In the genomic region with DNA sequence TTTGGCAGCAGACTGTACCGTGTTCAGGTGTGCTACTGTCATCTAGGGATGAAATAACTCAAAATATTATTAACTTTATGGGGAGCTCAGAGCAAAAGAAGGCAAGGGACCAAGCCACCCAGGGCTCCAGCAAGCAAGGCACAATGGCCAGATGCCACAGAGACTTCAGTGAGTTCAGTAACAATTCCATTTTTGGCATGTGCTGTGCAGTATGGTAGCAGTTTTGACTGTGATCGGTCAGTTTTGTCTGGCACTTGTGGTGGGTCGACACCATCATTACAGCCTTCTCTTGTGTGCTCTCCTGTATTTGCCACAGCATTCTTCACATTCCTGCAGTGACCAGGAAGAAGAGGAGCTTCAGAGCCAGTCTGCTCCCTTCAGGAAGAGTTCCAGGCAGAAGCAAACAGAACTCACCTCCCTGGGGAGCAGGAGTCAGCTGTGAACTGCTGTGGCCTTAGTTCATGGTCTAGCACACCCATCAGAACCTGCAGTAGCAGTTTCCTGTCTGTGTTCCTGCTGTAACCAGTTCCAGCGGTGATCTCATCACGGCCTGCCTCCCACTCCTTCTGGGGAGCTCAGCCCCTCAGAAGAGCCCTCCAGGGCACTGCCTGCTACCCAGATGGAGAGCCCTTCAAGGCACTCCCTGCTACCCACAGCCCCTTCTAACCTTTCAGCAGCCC, we compare ENCODE assay signal across 8 mouse cellular contexts. TPM values are rescaled to one million over a fixed set of nuclear protein-coding genes. Genes with fewer than 3 reads are reported as not detected.
DNase-seq lines count a peak whose midpoint lies in the region; ATAC-seq and TF ChIP-seq lines count a peak whose summit lies in the region.

No protein-coding gene starts in this region.

- TF ChIP-seq POLR2A in embryonic fibroblast, embryonic 13.5 days (IDR thresholded peaks at IDR 0.05; ENCODE audit: low read depth, low read length) = no peak
- no peak for TF ChIP-seq POLR2A in cerebellum, adult 2 months (IDR thresholded peaks at IDR 0.05; ENCODE audit: borderline replicate concordance, insufficient read depth, low read length)

- peak; percentile 38; the same call in 1 of the 2 replicates for ATAC-seq in intestine, embryonic 16.5 days
- peak; percentile 53 for ATAC-seq in lung, postnatal 0 days

- H3K36me3 ChIP-seq in intestine, embryonic 16.5 days (ENCODE audit: control insufficient read depth, insufficient read depth, low read length) = no peaks in the 10 kb centered on the region
- no peaks in the 10 kb centered on the region for H3K36me3 ChIP-seq in lung, postnatal 0 days (ENCODE audit: insufficient read depth, low read length)

- no peaks in the 10 kb centered on the region for H3K27me3 ChIP-seq in intestine, embryonic 16.5 days (replicated peaks; ENCODE audit: control insufficient read depth, insufficient read depth, low read length)
- H3K27me3 ChIP-seq in lung, postnatal 0 days (replicated peaks; ENCODE audit: insufficient read depth, low read length) = no peaks in the 10 kb centered on the region
- no peaks in the 10 kb centered on the region for H3K27me3 ChIP-seq in cerebellum, adult 2 months (ENCODE audit: control insufficient read depth, insufficient read depth, low read length)

- DNase-seq in adrenal gland, adult (ENCODE audit: inconsistent age in 2 of 2, low spot score in 1 of 2) = peak; percentile 29 to 61
- DNase-seq in adrenal gland, postnatal 25 days = no peak
- DNase-seq in lung, postnatal 0 days (ENCODE audit: low spot score) = peak; percentile 67
- DNase-seq in urinary bladder, postnatal 25 days (ENCODE audit: low spot score) = no peak
- no peak for DNase-seq in layer of hippocampus, adult 2 months (ENCODE audit: low spot score in 2 of 2)
- no peak for DNase-seq in cerebellum, adult 2 months

- peak; percentile 77 for TF ChIP-seq EP300 in lung, postnatal 0 days (IDR thresholded peaks at IDR 0.05)

- WGBS in intestine, embryonic 16.5 days = 42% methylated on average over 5 of the region's 5 CpGs
- 14% methylated on average over 5 of the region's 5 CpGs for WGBS in lung, postnatal 0 days
- 61% methylated on average over 5 of the region's 5 CpGs for WGBS in cerebellum, adult 2 months

- H3K4me2 ChIP-seq in intestine, embryonic 16.5 days (ENCODE audit: low read depth, low read length) = no peak overlapping the region
- no peak overlapping the region for H3K4me2 ChIP-seq in lung, postnatal 0 days (replicated peaks; ENCODE audit: low read depth, low read length)

- TF ChIP-seq CTCF in embryonic fibroblast, embryonic 13.5 days (IDR thresholded peaks at IDR 0.05; ENCODE audit: borderline replicate concordance, insufficient read depth, low read length) = no peak
- TF ChIP-seq CTCF in lung, postnatal 0 days (IDR thresholded peaks at IDR 0.05) = no peak
- no peak for TF ChIP-seq CTCF in layer of hippocampus, adult 2 months (conservative IDR thresholded peaks at IDR 0.05)
- no peak for TF ChIP-seq CTCF in cerebellum, adult 2 months (IDR thresholded peaks at IDR 0.05; ENCODE audit: borderline replicate concordance, insufficient read depth, low read depth, low read length)

- peaks cover 16% of the 10 kb centered on the region for H3K4me1 ChIP-seq in embryonic fibroblast, embryonic 13.5 days (ENCODE audit: control insufficient read depth, insufficient read depth, low read length)
- peaks cover 8% of the 10 kb centered on the region; the same call in 1 of the 2 replicates for H3K4me1 ChIP-seq in intestine, embryonic 16.5 days (ENCODE audit: control insufficient read depth, insufficient read depth, low read length)
- peaks cover 18% of the 10 kb centered on the region; the same call in 1 of the 2 replicates for H3K4me1 ChIP-seq in lung, postnatal 0 days (ENCODE audit: insufficient read depth, low read depth, low read length)
- no peaks in the 10 kb centered on the region for H3K4me1 ChIP-seq in cerebellum, adult 2 months (ENCODE audit: control insufficient read depth, insufficient read depth, low read length)

- no peaks in the 10 kb centered on the region for H3K9me3 ChIP-seq in intestine, embryonic 16.5 days (ENCODE audit: control insufficient read depth, low read length)
- no peaks in the 10 kb centered on the region for H3K9me3 ChIP-seq in lung, postnatal 0 days (ENCODE audit: low read length)

- no peak overlapping the region for H3K4me3 ChIP-seq in embryonic fibroblast, embryonic 13.5 days (ENCODE audit: insufficient read depth, low read length)
- no peak overlapping the region for H3K4me3 ChIP-seq in intestine, embryonic 16.5 days (ENCODE audit: low read length)
- no peak overlapping the region for H3K4me3 ChIP-seq in lung, postnatal 0 days (ENCODE audit: low read depth, low read length)
- no peak overlapping the region for H3K4me3 ChIP-seq in layer of hippocampus, adult 2 months
- H3K4me3 ChIP-seq in cerebellum, adult 2 months (replicated peaks; ENCODE audit: insufficient read depth, low read depth, low read length) = no peak overlapping the region

- H3K9ac ChIP-seq in intestine, embryonic 16.5 days (ENCODE audit: low read depth, low read length) = no peak overlapping the region
- H3K9ac ChIP-seq in lung, postnatal 0 days (replicated peaks; ENCODE audit: low read depth) = no peak overlapping the region

- peak overlapping the region; percentile 84 for H3K27ac ChIP-seq in embryonic fibroblast, embryonic 13.5 days (ENCODE audit: insufficient read depth, low read length)
- 0 out of 2 replicates have a peak overlapping the region, but pooled peaks have one; percentile 4 for H3K27ac ChIP-seq in intestine, embryonic 16.5 days (ENCODE audit: low read length)
- peak overlapping the region; percentile 90 for H3K27ac ChIP-seq in lung, postnatal 0 days (ENCODE audit: low read length)
- no peak overlapping the region for H3K27ac ChIP-seq in layer of hippocampus, adult 2 months
- H3K27ac ChIP-seq in cerebellum, adult 2 months (ENCODE audit: insufficient read depth, low read length) = no peak overlapping the region

RNA-seq across cellular contexts. Expression of a gene that starts 16.8 kb away (rescaled TPM):
- total RNA-seq in adrenal gland, postnatal 25 days (2021) = 30.1 and 32.1 TPM in 2 replicates
- polyA plus RNA-seq in embryonic fibroblast, embryonic 13.5 days (2011; ENCODE audit: insufficient read length, low read depth, missing spikeins) = 44.4 and 52.2 TPM in 2 replicates
- polyA plus RNA-seq in intestine, embryonic 16.5 days (2015; fragmentation: Nextera tagmentation; extraction: Ambion mirVana) = 8.3 and 10.7 TPM in 2 replicates
- polyA plus RNA-seq in lung, postnatal 0 days (2015; fragmentation: Nextera tagmentation; extraction: Ambion mirVana) = 10.8 and 12.3 TPM in 2 replicates
- 10 to 100 TPM; 64.1 to 70.3 TPM for total RNA-seq in layer of hippocampus, adult 2 months (2021)
- 82.5 and 84.8 TPM in 2 replicates for polyA plus RNA-seq in cerebellum, adult 2 months (2012; rRNA removed)

Comparison
In these comparisons a context has a peak if more than half of its experiments do, and no peak if none do; other contexts are left out.
1. DNase-seq: peak in adrenal gland, adult (2 of 2) and lung, postnatal 0 days (single experiment); none in adrenal gland, postnatal 25 days (single experiment), urinary bladder, postnatal 25 days (single experiment), layer of hippocampus, adult 2 months (0 of 2) and cerebellum, adult 2 months (0 of 2).
2. H3K27ac ChIP-seq: peak in embryonic fibroblast, embryonic 13.5 days (single experiment), intestine, embryonic 16.5 days (single experiment) and lung, postnatal 0 days (single experiment); none in layer of hippocampus, adult 2 months (single experiment) and cerebellum, adult 2 months (single experiment).